Mouse (Mus musculus): ENCODE results near the gene Camk2b. TPM values are rescaled to one million over a fixed set of nuclear protein-coding genes. Genes with fewer than 3 reads are reported as not detected.
"Not testable (repeated sequence)": the region's sequence is repeated elsewhere in the genome, so short reads cannot be mapped to it uniquely, and the experiment has no call there.

The Camk2b gene
- polyA plus RNA-seq, 1 experiment from 2014 or later = 63.1 TPM

GRCm38 (mm10) chr11:5948546-5949250 lies 117.5 kb downstream of the Camk2b start:
- no peak overlapping the region for H3K4me3 ChIP-seq
- peak overlapping the region; percentile 29; the same call in 1 of the 2 replicates for H3K9ac ChIP-seq
- no peak for ATAC-seq (ENCODE audit: low FRiP score)
- no peaks in the 10 kb centered on the region for H3K36me3 ChIP-seq
- H3K27ac ChIP-seq = no peak overlapping the region
- H3K4me1 ChIP-seq (replicated peaks) = peaks cover 13% of the 10 kb centered on the region
- no peaks in the 10 kb centered on the region for H3K9me3 ChIP-seq
- 54% methylated on average over 10 of the region's 10 CpGs for WGBS
- H3K27me3 ChIP-seq = no peaks in the 10 kb centered on the region
- H3K4me2 ChIP-seq = no peak overlapping the region

- no peaks in the 10 kb centered on the region for H3K9me3 ChIP-seq
- no peak overlapping the region for H3K9ac ChIP-seq
- no peak for ATAC-seq (ENCODE audit: low FRiP score)
- H3K27ac ChIP-seq = no peak overlapping the region
- H3K4me2 ChIP-seq = no peak overlapping the region
- peaks cover 13% of the 10 kb centered on the region for H3K4me1 ChIP-seq (replicated peaks)
- no peaks in the 10 kb centered on the region for H3K27me3 ChIP-seq
- H3K4me3 ChIP-seq = no peak overlapping the region
- H3K36me3 ChIP-seq = no peaks in the 10 kb centered on the region
- WGBS = 64% methylated on average over 4 of the region's 4 CpGs
Observed at GRCm38 (mm10) chr11:5947796-5948195, 118.4 kb downstream of the Camk2b start.

- 87% methylated on average over 2 of the region's 2 CpGs for whole genome bisulfite sequencing
- no peaks in the 10 kb centered on the region for H3K36me3 ChIP-seq
- H3K9ac ChIP-seq = no peak overlapping the region
- no peaks in the 10 kb centered on the region for H3K9me3 ChIP-seq
- no peaks in the 10 kb centered on the region for H3K27me3 ChIP-seq
- no peak overlapping the region for H3K27ac ChIP-seq
- no peak overlapping the region for H3K4me2 ChIP-seq
- H3K4me3 ChIP-seq = no peak overlapping the region
- H3K4me1 ChIP-seq (replicated peaks) = peaks cover 12% of the 10 kb centered on the region
- no peak for ATAC-seq (ENCODE audit: low FRiP score)
Observed at GRCm38 (mm10) chr11:5945096-5945495, 121.1 kb downstream of the Camk2b start.

DNA sequence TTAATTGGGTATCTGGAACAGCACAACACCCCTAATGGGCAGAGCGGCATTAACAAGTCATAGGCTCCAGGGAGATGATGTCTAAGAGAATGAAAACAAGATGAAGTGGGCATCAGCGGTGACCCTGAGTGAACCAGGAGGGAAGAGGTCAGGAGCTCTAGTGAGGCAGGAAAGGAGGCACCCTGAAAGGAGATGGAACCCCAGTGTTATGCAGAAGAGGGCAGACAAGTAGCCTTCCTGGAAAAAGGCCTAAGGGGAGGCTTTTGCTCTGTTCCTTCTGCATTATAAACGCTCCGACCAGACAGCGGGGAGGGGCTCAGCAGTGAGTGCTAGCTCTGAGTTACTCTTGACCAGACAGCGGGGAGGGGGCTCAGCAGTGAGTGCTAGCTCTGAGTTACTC lies 123.2 kb downstream of the Camk2b start:
- Histone ChIP-seq H3K9ac (no peak overlapping the region), H3K4me3 (no peak overlapping the region), H3K36me3 (no peaks in the 10 kb centered on the region), H3K4me1 (replicated peaks) (no peaks in the 10 kb centered on the region), H3K27ac (no peak overlapping the region), H3K4me2 (no peak overlapping the region), H3K9me3 (no peaks in the 10 kb centered on the region), H3K27me3 (no peaks in the 10 kb centered on the region)
- ATAC-seq (ENCODE audit: low FRiP score) = no peak
- 48% methylated on average over 6 of the region's 6 CpGs for WGBS

DNA sequence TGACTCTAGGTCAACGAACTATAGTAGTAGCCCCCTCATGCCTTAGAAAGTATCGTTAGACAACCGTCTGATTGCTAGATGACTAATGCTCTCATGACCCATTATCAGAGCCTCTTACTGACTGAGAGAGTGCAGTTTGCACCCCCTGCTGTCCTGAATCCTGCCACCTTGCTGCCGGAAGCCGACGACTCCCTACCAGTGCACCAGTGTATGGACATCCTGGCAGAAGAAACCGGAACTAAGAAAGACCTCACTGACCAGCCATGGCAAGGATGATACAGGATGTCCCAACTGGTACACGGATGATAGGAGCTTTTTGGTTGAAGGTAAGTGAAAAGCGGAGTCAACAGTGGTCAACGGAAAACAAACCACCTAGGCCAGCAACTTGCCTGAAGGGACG lies 131.6 kb downstream of the Camk2b start:
- not testable (repeated sequence) for H3K9ac ChIP-seq; ATAC-seq (ENCODE audit: low FRiP score)
- 96% methylated on average over 11 of the region's 11 CpGs for WGBS

GRCm38 (mm10) chr11:5931947-5932346 lies 134.2 kb downstream of the Camk2b start:
- not testable (repeated sequence) for H3K36me3 ChIP-seq, H3K4me3 ChIP-seq
- 92% methylated on average over 6 of the region's 6 CpGs for WGBS

More for the DNA sequence above, 131.6 kb downstream of the Camk2b start:
- H3K27me3 ChIP-seq; H3K9me3 ChIP-seq; H3K4me3 ChIP-seq; H3K27ac ChIP-seq; H3K4me2 ChIP-seq; H3K36me3 ChIP-seq; H3K4me1 ChIP-seq (replicated peaks): not testable (repeated sequence)

GRCm38 (mm10) chr11:5930578-5930977 lies 135.6 kb downstream of the Camk2b start:
- Histone ChIP-seq H3K36me3 (no peaks in the 10 kb centered on the region), H3K4me3 (no peak overlapping the region), H3K27me3 (no peaks in the 10 kb centered on the region), H3K4me2 (no peak overlapping the region), H3K9ac (no peak overlapping the region), H3K27ac (no peak overlapping the region), H3K4me1 (replicated peaks) (no peaks in the 10 kb centered on the region), H3K9me3 (0 out of 2 replicates have a peak, but pooled peaks cover 3% of the 10 kb centered on the region)
- ATAC-seq (ENCODE audit: low FRiP score) = no peak
- WGBS = 55% methylated on average over 1 of the region's 1 CpGs

More at GRCm38 (mm10) chr11:5931947-5932346, 134.2 kb downstream of the Camk2b start:
- H3K27me3 ChIP-seq; ATAC-seq (ENCODE audit: low FRiP score); H3K9ac ChIP-seq; H3K4me2 ChIP-seq; H3K27ac ChIP-seq; H3K4me1 ChIP-seq (replicated peaks); H3K9me3 ChIP-seq: not testable (repeated sequence)

DNA sequence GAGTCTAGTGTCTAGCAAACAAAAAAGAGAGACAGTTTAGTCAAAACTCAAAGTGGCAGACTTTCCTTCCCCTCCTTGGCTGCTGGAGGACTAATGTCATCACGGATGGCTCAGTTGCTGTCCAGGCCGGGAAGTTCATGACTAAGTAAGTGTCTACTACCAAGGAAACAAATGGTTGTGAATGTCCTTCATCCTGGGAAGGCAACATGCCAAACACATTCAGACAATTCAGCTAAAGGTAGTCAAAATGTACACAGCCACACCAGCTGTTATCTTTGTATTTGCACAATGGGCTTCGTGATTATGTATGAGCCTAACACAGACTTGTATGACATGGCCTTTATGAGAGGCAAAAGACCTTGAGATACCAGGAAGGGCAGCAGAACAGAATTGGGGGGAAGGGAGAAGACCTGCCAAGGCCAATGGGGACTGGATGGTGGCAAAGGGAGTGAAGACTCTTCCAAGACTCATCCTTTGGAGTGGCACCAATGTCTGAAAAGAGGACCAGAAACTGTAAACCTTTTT lies 139.4 kb downstream of the Camk2b start:
- H3K9me3 ChIP-seq = no peaks in the 10 kb centered on the region
- no peaks in the 10 kb centered on the region for H3K4me1 ChIP-seq (replicated peaks)
- no peak overlapping the region for H3K4me3 ChIP-seq
- no peak overlapping the region for H3K9ac ChIP-seq
- H3K36me3 ChIP-seq = no peaks in the 10 kb centered on the region
- H3K27ac ChIP-seq = no peak overlapping the region
- H3K4me2 ChIP-seq = no peak overlapping the region
- H3K27me3 ChIP-seq = no peaks in the 10 kb centered on the region
- 80% methylated on average over 3 of the region's 3 CpGs for WGBS
- ATAC-seq (ENCODE audit: low FRiP score) = no peak

- Histone ChIP-seq H3K9ac (no peak overlapping the region), H3K9me3 (no peaks in the 10 kb centered on the region), H3K27me3 (no peaks in the 10 kb centered on the region), H3K4me1 (replicated peaks) (no peaks in the 10 kb centered on the region), H3K4me3 (no peak overlapping the region), H3K4me2 (no peak overlapping the region), H3K27ac (no peak overlapping the region), H3K36me3 (no peaks in the 10 kb centered on the region)
- WGBS = 61% methylated on average over 8 of the region's 8 CpGs
- ATAC-seq (ENCODE audit: low FRiP score) = no peak
Observed at GRCm38 (mm10) chr11:5924699-5925098, 141.5 kb downstream of the Camk2b start.

GRCm38 (mm10) chr11:5920323-5920960 lies 145.7 kb downstream of the Camk2b start:
- H3K4me1 ChIP-seq (replicated peaks) = no peaks in the 10 kb centered on the region
- H3K27me3 ChIP-seq = no peaks in the 10 kb centered on the region
- H3K36me3 ChIP-seq = no peaks in the 10 kb centered on the region
- no peak overlapping the region for H3K4me3 ChIP-seq
- H3K9me3 ChIP-seq = no peaks in the 10 kb centered on the region
- ATAC-seq (ENCODE audit: low FRiP score) = no peak
- H3K4me2 ChIP-seq = no peak overlapping the region
- no peak overlapping the region for H3K9ac ChIP-seq
- H3K27ac ChIP-seq = no peak overlapping the region
- WGBS = 41% methylated on average over 17 of the region's 17 CpGs

All from hindbrain, embryonic 13.5 days (tissue).